Mouse (Mus musculus): ENCODE measurements at regions not wholly inside any gene's neighbourhood (a gene's known extent, or its start where the extent isn't known, plus 50 kb on each side); places are given as distances from the start of the nearest gene placed in this dataset.
A peak's percentile ranks its signal among the peaks of the same experiment; 100 is the strongest.

DNA sequence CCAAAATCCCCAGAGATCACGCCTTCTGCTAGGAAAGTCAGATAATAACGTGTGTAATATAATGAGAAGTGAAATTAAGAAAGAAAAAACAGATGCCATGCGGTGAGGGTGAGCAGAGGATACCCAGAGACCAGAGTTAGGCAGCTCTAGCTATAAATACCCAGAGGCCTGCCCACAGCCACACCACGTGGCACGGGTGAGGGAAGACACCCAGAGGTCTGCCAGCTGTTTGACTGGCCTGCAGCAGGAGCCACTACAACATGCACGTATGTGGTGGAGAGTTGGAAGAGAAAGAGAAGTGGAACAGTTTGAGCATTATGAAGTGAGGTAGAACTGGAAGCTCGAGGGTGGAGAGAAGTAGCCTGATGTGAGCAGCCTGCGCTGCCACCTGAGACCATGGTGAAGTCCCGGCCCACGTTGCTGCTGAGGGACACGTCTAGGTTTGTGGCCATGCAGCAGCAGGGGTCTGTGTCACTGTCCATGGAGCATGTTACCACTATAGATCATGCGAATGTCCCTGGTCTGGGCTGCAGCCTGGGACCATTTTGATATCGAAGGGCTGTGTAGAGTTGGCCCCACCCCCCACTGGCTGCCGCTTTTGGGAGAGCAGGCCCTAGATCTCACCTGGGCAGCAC lies 88.2 kb upstream of the Fyn start:
- Histone ChIP-seq H3K4me1 (replicated peaks; ENCODE audit: control insufficient read depth, insufficient read depth, low read length) (no peaks in the 10 kb centered on the region), H3K4me3 (ENCODE audit: low read depth, low read length) (no peak overlapping the region), H3K27ac (ENCODE audit: low read depth, low read length) (no peak overlapping the region), H3K9me3 (ENCODE audit: control insufficient read depth, low read length) (no peaks in the 10 kb centered on the region), H3K9ac (ENCODE audit: low read depth, low read length) (no peak overlapping the region), H3K36me3 (ENCODE audit: control insufficient read depth, insufficient read depth, low read length) (no peaks in the 10 kb centered on the region), H3K4me2 (replicated peaks; ENCODE audit: low read depth, low read length) (no peak overlapping the region), H3K27me3 (ENCODE audit: control insufficient read depth, insufficient read depth, low read length) (no peaks in the 10 kb centered on the region)
- DNase-seq (ENCODE audit: low spot score) = no peak
- WGBS = 89% methylated on average over 14 of the region's 14 CpGs
- no peak for ATAC-seq (ENCODE audit: low FRiP score)

DNA sequence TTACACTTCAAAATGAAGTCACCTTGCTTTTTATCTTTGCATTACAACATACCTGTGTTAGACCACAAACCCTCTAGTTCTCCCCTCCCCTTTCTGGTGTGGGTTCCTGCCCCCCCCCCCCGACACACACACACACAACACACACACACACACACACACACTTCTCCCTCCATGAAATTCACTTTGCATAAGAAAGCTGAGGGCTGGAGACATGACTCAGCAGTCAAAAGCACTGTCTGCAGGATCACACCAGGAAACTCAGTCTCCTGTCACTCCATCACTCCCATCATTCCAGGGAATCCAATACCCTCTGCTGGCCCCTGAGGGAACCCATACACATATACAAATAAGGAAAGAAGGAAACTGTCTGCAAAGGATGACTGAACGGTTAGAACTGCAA lies 94.5 kb upstream of the Fyn start:
- DNase-seq (ENCODE audit: low spot score) (no peak), ATAC-seq (ENCODE audit: low FRiP score) (no peak)
- H3K4me3 ChIP-seq (ENCODE audit: low read depth, low read length) = no peak overlapping the region
- no peak overlapping the region for H3K27ac ChIP-seq (ENCODE audit: low read depth, low read length)
- no peak overlapping the region for H3K4me2 ChIP-seq (replicated peaks; ENCODE audit: low read depth, low read length)
- H3K9me3 ChIP-seq (ENCODE audit: control insufficient read depth, low read length) = no peaks in the 10 kb centered on the region
- H3K9ac ChIP-seq (ENCODE audit: low read depth, low read length) = no peak overlapping the region
- no peaks in the 10 kb centered on the region for H3K27me3 ChIP-seq (ENCODE audit: control insufficient read depth, insufficient read depth, low read length)
- WGBS = 23% methylated on average over 2 of the region's 2 CpGs
- no peaks in the 10 kb centered on the region for H3K36me3 ChIP-seq (ENCODE audit: control insufficient read depth, insufficient read depth, low read length)
- no peaks in the 10 kb centered on the region for H3K4me1 ChIP-seq (replicated peaks; ENCODE audit: control insufficient read depth, insufficient read depth, low read length)

DNA sequence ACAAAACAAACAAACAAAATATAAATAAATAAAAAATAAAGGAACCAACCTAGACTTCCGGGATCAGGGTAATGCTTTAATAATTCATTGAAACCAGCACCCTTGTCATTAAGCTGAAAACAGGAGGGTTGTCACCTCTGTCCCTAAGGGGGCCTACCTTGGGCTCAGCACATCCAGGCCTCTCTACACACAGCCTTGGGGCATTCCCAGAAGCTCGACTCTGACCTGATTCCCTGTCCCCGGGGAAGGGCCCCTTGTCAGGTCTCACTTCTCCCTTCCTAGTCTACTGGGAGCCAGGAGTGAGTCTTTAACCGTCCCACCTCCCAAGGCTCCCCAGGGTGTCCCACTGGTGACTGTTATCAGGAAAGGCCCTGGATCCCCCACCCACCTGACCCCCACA lies 95.2 kb upstream of the Fyn start:
- 64% methylated on average over 4 of the region's 4 CpGs for WGBS
- no peak for DNase-seq (ENCODE audit: low spot score)
- no peak for ATAC-seq (ENCODE audit: low FRiP score)
- Histone ChIP-seq H3K27me3 (ENCODE audit: control insufficient read depth, insufficient read depth, low read length) (no peaks in the 10 kb centered on the region), H3K4me3 (ENCODE audit: low read depth, low read length) (no peak overlapping the region), H3K9me3 (ENCODE audit: control insufficient read depth, low read length) (no peaks in the 10 kb centered on the region), H3K4me2 (replicated peaks; ENCODE audit: low read depth, low read length) (no peak overlapping the region), H3K4me1 (replicated peaks; ENCODE audit: control insufficient read depth, insufficient read depth, low read length) (no peaks in the 10 kb centered on the region), H3K27ac (ENCODE audit: low read depth, low read length) (no peak overlapping the region), H3K9ac (ENCODE audit: low read depth, low read length) (no peak overlapping the region), H3K36me3 (ENCODE audit: control insufficient read depth, insufficient read depth, low read length) (no peaks in the 10 kb centered on the region)

DNA sequence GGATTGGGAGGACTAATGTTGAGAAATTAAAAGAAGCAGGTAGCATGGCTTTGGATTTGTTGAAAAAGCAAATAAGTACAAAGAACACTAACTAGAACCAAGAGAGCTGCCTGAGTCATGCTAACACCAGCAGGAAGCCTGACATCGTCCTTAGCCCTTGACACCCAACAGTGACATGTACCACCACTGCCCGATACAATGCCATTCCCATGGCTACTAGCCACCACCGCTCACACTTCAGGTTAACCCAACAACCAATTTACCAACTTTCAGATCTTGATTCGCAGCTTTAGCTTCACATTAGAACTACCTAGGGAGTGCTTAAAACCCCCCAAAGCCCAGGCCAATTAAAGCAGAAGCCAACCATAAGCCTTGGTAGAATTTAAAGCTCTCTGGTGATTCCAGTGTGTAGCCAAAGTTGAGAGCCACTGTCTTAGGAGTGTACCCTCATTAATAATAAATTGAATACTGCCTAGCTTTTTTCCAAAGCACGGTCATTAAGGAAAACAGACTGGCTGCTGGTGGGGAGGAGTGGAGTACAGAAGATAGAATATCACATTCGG lies 96.2 kb upstream of the Fyn start:
- Histone ChIP-seq H3K4me2 (replicated peaks; ENCODE audit: low read depth, low read length) (no peak overlapping the region), H3K27me3 (ENCODE audit: control insufficient read depth, insufficient read depth, low read length) (no peaks in the 10 kb centered on the region), H3K4me3 (ENCODE audit: low read depth, low read length) (no peak overlapping the region), H3K27ac (ENCODE audit: low read depth, low read length) (no peak overlapping the region), H3K36me3 (ENCODE audit: control insufficient read depth, insufficient read depth, low read length) (no peaks in the 10 kb centered on the region), H3K9ac (ENCODE audit: low read depth, low read length) (no peak overlapping the region), H3K4me1 (replicated peaks; ENCODE audit: control insufficient read depth, insufficient read depth, low read length) (no peaks in the 10 kb centered on the region), H3K9me3 (ENCODE audit: control insufficient read depth, low read length) (no peaks in the 10 kb centered on the region)
- 80% methylated on average over 6 of the region's 6 CpGs for WGBS
- ATAC-seq (ENCODE audit: low FRiP score) = no peak
- DNase-seq (ENCODE audit: low spot score) = no peak

DNA sequence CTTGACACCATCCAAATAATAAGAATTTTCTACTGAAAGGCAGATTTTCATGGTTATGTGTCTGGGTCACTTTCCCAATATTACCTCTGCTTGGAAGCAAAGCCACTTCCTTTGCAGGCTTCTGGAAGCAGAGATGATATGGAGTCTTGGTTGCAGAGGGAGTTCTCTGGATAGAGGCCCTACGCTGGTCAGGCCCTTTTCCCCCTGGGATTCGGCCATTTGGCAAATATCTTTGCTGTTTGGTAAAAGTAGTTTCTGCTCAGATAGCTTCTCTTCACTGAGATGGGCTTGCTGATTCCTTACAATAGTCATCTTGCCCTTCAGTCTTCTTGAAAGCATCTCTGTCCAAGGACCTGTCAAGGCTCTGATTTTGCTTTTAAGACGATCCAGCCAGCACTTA lies 98.2 kb upstream of the Fyn start:
- no peaks in the 10 kb centered on the region for H3K4me1 ChIP-seq (replicated peaks; ENCODE audit: control insufficient read depth, insufficient read depth, low read length)
- H3K4me3 ChIP-seq (ENCODE audit: low read depth, low read length) = no peak overlapping the region
- H3K9me3 ChIP-seq (ENCODE audit: control insufficient read depth, low read length) = no peaks in the 10 kb centered on the region
- ATAC-seq (ENCODE audit: low FRiP score) = no peak
- H3K27me3 ChIP-seq (ENCODE audit: control insufficient read depth, insufficient read depth, low read length) = no peaks in the 10 kb centered on the region
- no peak overlapping the region for H3K27ac ChIP-seq (ENCODE audit: low read depth, low read length)
- H3K4me2 ChIP-seq (replicated peaks; ENCODE audit: low read depth, low read length) = no peak overlapping the region
- H3K9ac ChIP-seq (ENCODE audit: low read depth, low read length) = no peak overlapping the region
- WGBS = 87% methylated on average over 3 of the region's 3 CpGs
- no peak for DNase-seq (ENCODE audit: low spot score)
- H3K36me3 ChIP-seq (ENCODE audit: control insufficient read depth, insufficient read depth, low read length) = no peaks in the 10 kb centered on the region

DNA sequence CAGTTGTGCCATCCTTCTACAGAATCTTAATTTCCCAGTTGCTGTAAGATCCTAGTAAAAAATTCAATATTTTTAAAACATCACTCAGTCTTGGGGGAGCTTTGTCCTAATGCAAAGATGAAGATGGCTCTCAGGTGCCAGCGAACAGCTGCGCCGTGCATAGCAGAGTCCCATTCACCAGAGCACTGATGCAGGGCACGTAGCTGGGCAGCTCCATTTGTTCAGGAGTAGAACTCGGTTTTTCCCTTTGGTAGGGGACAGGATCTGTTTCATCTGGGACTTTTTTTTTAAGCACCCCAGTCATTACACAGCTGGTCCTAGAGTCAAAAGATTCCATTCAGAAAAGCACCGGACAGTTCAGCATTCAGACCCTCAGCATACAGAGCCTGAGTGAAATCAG lies 101.4 kb upstream of the Fyn start:
- Histone ChIP-seq H3K4me3 (ENCODE audit: low read depth, low read length) (no peak overlapping the region), H3K9ac (ENCODE audit: low read depth, low read length) (no peak overlapping the region), H3K4me1 (replicated peaks; ENCODE audit: control insufficient read depth, insufficient read depth, low read length) (no peaks in the 10 kb centered on the region), H3K36me3 (ENCODE audit: control insufficient read depth, insufficient read depth, low read length) (no peaks in the 10 kb centered on the region), H3K27ac (ENCODE audit: low read depth, low read length) (no peak overlapping the region), H3K4me2 (replicated peaks; ENCODE audit: low read depth, low read length) (no peak overlapping the region), H3K9me3 (ENCODE audit: control insufficient read depth, low read length) (no peaks in the 10 kb centered on the region), H3K27me3 (ENCODE audit: control insufficient read depth, insufficient read depth, low read length) (no peaks in the 10 kb centered on the region)
- ATAC-seq (ENCODE audit: low FRiP score) = no peak
- WGBS = 90% methylated on average over 6 of the region's 6 CpGs
- no peak for DNase-seq (ENCODE audit: low spot score)

DNA sequence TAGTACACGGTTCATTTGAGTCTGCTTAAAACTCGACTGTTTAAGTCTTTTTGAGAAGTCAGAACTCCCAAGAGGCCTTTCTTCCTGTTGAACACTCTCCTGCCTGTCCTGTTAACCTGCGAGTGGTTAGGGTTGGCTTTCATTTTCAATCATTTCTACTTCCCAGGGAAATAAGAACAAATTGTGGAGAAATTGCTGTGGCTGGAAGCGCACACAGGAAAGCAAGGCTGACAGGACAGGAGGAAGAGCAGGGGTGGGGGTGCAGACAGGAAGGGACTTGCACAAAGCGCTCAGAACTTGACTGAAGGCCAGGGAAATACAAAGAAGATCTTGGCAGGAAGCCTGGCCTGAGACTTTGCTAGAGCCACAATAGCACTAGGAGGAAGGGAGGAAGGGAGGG lies 102.2 kb upstream of the Fyn start:
- Histone ChIP-seq H3K4me2 (replicated peaks; ENCODE audit: low read depth, low read length) (no peak overlapping the region), H3K36me3 (ENCODE audit: control insufficient read depth, insufficient read depth, low read length) (no peaks in the 10 kb centered on the region), H3K4me1 (replicated peaks; ENCODE audit: control insufficient read depth, insufficient read depth, low read length) (no peaks in the 10 kb centered on the region), H3K9ac (ENCODE audit: low read depth, low read length) (no peak overlapping the region), H3K4me3 (ENCODE audit: low read depth, low read length) (no peak overlapping the region), H3K27me3 (ENCODE audit: control insufficient read depth, insufficient read depth, low read length) (no peaks in the 10 kb centered on the region), H3K9me3 (ENCODE audit: control insufficient read depth, low read length) (no peaks in the 10 kb centered on the region), H3K27ac (ENCODE audit: low read depth, low read length) (no peak overlapping the region)
- no peak for DNase-seq (ENCODE audit: low spot score)
- WGBS = 53% methylated on average over 5 of the region's 5 CpGs
- ATAC-seq (ENCODE audit: low FRiP score) = no peak

DNA sequence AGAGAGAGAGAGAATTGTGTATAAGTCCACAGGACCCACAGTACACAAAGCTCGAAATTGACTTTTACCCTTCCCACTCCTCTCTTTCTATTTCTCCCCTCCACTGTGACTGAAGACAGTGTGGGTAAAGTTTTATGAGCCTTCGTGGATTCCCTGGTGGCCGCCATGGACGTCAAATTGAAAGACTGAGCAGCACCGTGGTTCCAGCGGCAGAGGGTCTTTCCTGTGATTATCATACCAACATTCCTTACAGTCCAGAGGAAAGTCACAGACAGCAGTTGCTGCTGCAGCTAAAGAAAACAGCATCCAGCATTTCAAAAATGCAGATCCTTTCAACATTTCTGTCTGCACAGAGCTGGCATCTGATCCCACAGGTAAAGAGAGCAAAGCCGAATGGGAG lies 98.9 kb upstream of the Ccn6 start:
- ATAC-seq (ENCODE audit: low FRiP score) (no peak), DNase-seq (ENCODE audit: low spot score) (no peak)
- 51% methylated on average over 7 of the region's 7 CpGs for WGBS
- Histone ChIP-seq H3K27ac (ENCODE audit: low read depth, low read length) (no peak overlapping the region), H3K36me3 (ENCODE audit: control insufficient read depth, insufficient read depth, low read length) (no peaks in the 10 kb centered on the region), H3K27me3 (ENCODE audit: control insufficient read depth, insufficient read depth, low read length) (no peaks in the 10 kb centered on the region), H3K4me1 (replicated peaks; ENCODE audit: control insufficient read depth, insufficient read depth, low read length) (0 out of 2 replicates have a peak, but pooled peaks cover 2% of the 10 kb centered on the region), H3K4me2 (replicated peaks; ENCODE audit: low read depth, low read length) (no peak overlapping the region), H3K4me3 (ENCODE audit: low read depth, low read length) (no peak overlapping the region), H3K9ac (ENCODE audit: low read depth, low read length) (peak overlapping the region; percentile 7; the same call in 1 of the 2 replicates), H3K9me3 (ENCODE audit: control insufficient read depth, low read length) (no peaks in the 10 kb centered on the region)

Measured in hindbrain, embryonic 11.5 days (tissue).